Mouse (Mus musculus): ENCODE results near the gene Gm45140.
A peak's percentile ranks its signal among the peaks of the same experiment; 100 is the strongest.

The Gm45140 gene

DNA sequence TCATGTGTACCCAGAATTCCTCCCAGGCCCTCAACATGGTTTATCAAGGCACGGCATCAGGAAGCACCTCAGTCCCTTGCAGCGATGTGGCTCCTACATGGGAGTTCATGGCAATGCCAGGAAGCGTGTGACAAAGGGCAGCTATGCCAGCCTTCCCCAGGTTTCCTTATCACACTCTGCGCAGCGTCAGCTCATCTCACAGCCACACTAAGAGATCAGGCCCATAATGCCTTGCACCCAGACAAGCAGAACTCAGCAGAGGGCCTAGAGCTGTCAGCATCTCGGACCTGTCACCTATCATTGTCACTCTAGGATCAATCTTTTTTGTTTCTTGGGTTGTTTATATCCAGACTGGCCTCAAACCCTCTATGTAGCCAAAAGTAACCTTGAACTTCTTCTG is 36.0 kb downstream of the Gm45140 start:
- no peak for DNase-seq (ENCODE audit: low spot score in 2 of 2)

DNA sequence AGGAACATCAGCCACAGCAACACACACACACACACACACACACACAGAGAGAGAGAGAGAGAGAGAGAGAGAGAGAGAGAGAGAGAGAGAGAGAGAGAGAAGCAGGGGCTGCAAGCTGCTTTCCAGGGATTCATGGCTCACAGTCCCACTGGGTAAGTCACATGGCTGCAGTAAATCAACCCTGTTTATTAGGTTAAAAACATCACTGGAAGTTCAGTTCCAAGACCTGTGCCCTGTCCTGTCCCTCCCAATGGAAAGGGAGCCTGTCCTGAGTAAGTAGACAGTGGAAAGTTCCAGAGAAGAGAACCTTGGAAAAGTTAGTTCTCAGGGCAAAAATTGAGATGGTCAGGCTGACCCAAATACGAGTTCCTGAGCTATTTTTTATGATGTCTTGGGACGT is 38.3 kb downstream of the Gm45140 start:
- DNase-seq (ENCODE audit: low spot score in 2 of 2) = no peak

DNA sequence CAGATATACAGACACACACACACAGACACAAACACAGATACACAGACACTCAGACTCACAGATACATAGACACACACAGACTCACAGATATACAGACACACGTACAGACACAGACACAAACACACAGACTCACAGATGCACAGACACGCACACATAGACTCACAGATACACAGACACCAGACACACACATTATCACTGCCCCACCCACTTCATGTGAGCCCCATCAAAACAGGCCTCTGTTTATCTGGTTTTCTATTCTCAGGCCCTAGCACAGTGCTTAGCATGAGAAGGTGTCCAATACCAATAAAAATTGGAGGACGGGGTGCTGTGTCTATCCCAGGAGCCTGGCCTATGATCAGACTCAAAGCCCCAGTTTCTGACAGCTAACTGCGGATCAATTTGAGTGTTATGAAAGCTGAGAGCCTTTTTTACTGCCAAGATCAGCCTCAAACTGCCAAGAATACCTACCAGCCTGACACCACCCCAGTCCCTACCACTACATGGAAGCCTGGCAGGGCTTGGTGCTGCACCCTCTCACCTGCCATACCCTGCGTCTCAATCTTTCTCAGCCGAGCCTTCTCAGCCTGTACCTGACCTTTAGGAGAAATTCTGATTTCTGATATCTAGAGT is 39.2 kb downstream of the Gm45140 start:
- DNase-seq (ENCODE audit: low spot score in 2 of 2) = no peak

DNA sequence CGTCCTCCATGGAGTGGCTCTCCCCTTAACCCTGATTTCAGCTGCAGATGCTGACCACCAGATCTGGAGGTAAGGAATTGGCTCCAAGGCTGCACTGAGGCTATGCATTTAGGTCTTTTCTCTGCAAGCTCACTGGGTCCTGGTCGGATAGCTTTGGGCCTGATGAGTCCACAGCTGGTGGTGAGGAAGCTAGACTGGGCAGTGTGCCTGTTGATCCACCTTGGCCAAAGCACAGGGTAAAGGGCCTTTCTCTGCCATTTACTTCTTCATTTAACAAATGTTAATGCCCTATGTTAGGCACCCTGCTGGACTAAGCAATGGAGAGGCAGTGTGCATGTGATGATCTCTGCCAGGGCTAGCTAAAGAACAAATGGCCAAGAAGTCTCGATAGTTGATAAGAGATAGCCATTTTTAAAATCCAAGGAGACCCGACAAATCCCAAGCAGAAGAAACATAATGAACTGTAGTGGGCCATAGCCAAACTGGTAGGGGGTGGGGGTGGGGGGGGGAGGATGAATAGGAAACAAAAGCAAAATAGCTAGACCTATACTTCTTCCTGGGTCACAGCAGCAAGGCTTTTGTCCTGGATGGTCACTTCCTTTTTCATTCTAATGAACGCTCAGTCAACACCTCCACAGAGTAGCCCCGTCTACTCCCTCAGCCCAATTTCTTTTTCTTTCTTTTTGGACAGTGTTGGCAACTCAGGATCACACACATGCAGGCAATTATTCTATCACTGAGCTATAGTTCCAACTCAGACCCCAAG is 40.0 kb downstream of the Gm45140 start:
- no peak for DNase-seq (ENCODE audit: low spot score in 2 of 2)

DNA sequence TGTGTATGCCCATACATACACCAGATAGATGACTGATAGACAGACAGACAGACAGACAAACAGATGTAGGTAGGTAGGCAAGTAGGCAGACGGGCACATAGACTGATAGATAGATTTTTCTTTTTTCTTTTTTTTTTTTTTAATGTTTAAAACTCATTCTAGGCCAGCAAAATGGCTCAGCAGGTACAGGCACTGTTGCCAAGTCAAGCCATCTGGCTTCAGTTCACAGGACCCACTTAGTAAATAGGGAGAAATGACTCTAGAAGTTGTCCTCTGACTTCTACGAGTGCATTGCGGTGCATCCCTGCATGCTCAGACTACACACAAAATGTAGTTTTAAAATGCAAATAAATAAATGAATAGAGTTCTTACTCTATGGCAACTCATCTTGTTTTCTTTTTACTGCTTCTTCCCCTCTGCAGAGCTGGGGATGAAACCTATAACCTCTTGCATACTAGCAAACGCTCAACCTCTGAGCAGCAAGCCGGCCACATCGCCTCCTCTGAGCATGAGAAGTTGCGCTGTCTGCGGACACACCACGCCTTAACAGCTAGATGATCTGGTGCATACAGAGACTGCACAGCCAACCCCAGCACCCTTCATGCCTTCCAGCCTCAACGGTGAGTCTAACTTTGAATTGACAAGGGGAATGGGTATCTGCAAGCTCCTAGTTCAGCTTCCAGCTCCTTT is 41.6 kb downstream of the Gm45140 start:
- no peak for DNase-seq (ENCODE audit: low spot score in 2 of 2)

DNA sequence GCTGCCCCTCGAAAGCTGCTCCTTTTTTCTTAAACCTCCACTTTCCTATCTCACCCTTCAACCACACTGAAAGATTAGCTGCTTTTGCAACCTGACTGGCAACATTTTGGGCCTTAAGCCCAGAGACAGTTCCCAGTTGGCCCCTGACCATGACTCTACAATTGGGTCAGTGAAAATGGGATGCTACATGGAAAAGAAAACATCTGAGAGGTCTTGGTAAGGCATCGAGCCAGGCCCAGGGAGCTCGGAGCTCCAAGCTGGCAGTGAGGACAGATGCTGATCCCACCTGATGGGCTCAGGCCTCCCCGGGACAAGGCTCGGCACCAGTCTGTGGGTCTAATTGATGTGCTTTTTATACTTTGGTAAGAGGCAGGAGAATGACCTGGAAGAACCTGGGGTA is 43.8 kb downstream of the Gm45140 start:
- DNase-seq (ENCODE audit: low spot score in 2 of 2) = no peak

DNA sequence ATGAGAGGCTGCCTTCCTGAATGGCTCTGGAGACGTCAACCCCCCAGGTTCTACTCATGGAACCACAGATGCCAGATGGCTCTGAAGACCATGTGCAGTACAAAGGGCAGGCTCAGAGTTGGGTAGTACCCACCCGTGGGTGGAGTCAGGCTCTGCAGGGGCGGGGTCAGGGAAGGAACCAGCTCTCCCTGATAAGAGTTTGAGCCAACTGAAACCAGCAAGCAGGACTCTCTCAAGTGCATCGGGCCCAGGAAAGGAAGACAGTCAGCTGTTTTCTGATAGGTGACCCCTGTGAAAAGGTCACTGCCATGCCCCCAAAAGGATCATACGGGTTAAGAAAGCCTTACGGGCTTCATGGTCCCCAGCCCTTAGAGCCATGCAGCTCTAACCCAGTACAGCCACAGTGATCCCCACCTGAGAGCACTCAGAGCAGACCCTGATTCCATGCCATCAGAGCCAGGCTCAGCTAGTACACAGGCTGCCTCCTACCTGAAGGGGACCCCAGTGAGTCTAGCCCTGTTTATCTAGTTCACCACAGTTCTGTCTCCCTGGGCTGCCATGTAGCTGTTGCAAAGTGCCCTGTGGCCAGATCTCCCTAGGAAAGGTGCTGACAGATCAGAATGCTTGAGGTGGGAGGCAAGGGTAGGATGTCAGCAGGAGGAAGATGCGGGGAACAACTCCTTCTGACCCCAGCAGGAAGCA is 44.7 kb downstream of the Gm45140 start:
- DNase-seq (ENCODE audit: low spot score in 2 of 2) = no peak

DNA sequence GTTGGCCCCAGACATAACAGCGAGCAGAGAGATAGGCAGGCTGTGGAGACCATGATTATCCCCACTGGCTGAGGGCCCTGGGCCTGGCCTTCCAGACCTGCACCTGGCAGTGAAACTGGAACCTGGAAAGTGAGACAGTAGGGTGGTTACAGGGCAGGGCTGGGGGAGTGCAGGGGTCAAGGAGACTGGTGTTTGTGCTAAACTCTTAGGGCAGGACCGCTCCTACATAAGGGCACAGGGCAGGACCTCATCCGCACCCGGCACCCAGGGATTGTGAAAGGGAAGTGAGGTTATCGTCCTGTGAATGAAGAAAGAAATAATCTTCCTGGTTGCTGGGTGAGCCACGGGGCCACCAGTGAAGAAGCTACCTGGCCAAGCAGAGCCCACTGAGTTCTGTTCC is 45.8 kb downstream of the Gm45140 start:
- DNase-seq (ENCODE audit: low spot score in 2 of 2) = no peak

DNA sequence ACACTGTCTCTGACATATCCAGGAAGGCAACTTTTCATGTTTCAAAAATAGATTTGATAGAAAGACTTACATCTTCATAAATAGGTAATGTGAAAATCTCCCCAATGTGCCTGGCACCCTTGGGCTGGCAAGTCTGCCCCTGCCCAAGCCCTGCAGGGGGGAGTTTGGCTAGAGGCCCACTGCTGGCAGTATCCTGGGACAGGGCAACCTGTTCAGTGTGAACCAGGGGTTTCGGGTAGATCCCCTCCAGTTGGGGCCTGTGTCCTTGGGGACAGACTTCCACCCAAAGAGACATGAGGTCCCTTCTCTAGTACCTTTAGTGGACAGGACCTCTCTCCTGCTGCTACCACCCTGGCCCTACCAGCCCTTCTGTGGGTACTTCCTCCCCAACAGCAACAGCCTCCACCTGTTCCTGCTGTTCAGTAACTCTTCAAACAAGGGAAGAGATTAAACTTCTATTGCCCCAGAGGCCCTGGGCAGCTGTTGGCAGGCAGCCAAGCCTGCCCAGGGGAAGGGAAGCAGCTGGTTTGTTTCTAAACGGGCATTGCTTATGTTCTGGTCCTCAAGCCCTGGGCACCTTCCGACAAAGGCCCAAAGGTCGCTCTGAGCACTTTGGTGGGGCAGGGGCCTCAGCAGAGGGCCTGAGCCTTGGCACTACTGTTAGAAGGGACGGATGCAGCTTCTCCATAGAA is 46.6 kb downstream of the Gm45140 start:
- peak in 1 of 2 experiments; percentile 38 for DNase-seq (ENCODE audit: low spot score in 2 of 2)

DNA sequence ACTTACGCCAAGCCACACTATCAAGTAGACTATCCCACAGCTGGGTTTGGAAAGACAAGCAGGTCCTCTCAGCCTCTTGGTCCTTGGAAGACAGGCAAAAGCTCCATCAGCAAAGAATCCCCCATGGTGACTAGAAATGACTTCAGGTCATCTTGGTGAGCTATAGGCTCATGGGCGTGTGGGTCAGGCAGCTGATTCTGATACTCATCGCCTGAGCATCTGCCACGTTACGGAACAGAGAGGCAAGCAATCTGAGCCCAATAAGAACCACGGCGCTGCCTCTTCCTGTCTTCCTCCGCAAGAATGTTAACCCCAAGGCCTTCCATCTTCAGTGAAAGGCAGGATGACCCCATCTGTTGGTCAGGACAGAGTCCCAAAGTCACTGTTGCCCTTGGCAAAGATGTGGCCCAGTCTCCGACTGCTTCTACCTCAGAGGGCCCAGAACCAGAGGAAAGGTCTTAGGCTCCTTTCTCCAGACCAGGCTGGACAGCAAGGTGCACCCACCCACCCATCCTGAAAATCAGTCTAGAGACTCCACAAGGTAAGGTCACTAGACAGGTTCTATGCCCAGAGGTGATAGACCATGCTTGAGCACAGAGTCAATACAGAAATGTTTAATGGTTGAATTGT is 47.2 kb downstream of the Gm45140 start:
- no peak for DNase-seq (ENCODE audit: low spot score in 2 of 2)

DNA sequence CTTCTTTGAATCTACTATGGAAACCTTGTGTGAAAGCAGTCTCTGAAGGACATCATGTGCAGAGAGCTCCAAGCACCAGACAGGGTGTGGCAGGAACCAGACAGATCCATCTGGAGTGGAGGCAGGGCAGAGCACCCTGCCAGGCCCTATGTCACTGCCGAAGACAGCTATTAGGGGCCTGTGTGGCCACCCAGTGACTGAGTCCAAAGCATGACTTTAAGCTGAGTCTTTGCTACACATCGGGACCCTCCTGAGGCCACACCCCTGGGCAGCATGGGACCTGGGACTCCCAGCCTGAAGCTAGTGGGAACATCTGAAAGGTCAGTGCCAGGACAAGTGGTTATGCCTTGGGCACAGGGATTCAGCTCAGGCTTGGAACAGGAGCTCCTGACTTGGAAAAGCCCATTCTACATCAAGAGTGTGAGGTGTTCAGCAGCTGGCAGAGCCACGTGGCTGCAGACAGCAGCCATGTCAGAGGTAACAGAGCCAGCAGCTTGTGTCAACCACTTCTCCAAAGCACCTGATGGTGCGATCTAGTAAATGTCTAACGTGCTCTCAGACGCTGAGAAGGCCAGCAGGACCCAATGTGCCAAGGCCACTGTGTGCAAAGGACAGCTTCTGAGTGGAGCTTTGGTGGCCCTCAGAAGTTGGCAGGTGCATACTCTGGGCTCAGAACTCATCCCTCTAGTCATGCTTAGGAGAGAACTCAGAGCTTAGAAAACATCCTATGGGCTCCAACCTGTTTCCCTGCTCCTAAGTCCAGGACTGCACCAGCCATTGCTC is 48.3 kb downstream of the Gm45140 start:
- DNase-seq (ENCODE audit: low spot score in 2 of 2) = peak in 1 of 2 experiments; percentile 0

DNA sequence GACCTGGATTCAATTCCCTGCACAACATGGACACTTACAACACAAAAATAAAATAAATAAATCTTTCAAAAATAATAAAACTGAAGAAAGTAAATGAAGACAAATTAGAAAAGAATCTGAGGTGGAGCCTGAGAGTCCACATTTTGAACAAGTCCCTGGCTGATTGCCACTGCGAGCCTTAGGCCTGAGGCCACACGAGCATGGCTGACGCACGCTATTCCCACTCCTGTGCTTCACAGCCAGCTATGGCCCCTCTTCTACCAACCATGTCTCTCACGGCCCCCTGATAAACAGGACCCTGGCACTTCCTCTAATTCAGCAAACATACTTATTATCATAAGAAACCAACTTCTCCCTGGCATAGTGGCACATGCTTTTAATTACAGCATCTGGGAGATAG is 49.0 kb downstream of the Gm45140 start:
- no peak for DNase-seq (ENCODE audit: low spot score in 2 of 2)

DNA sequence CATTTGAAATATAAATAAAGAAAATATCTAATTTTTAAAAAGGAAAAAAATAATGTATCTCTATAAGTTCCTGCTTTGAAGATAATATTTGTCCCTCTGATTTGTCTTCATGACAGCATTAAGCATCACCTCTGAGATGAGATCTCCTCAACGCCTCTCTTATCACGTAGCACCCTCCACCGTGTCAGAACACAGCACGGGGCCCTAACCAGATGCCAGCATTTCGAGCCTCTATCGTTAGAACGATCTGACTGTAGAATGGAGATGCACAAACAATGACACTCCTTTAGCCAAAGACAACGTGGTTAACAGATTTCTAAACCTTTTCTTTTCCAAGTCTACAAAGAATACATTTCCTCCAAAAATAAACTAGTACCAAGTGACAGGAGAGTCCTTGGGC is 51.6 kb downstream of the Gm45140 start:
- DNase-seq (ENCODE audit: low spot score in 2 of 2) = no peak

DNA sequence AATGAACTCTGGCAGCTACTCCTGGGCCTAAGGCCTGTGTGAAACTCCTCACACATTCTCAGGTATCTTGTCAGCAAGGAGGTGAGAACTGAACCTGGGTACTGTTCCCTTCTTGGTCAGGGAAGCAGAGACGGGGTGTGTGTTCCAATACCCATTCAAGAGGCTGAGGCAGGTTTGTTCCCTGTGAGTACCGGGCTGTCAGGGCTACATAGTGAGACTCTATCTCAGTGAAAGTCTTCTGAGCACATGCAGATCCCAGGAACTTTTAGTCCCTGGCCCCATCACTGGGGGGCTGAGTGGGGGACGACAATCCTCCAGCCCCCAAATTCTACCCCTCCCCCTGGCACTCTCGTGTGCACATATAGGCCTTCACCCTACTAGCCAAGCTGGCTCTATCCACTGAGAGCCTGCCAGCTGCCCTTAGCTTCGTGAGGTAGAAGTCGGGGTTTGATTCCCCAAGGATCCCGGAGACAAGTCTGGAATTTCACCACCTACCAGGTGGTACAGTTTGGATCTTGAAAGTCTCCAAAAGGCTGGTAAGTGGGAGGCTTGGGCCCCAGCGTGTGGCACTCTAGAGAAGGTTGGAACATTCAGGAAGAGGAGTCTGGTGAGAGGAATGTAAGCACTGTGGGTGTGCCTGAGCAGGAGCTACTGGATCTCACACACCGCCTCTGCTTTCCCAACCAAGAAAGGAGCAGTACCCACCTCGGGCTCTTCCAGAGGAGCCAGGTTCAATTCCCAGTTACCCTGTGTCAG is 54.9 kb downstream of the Gm45140 start:
- no peak for DNase-seq (ENCODE audit: low spot score in 2 of 2)

DNA sequence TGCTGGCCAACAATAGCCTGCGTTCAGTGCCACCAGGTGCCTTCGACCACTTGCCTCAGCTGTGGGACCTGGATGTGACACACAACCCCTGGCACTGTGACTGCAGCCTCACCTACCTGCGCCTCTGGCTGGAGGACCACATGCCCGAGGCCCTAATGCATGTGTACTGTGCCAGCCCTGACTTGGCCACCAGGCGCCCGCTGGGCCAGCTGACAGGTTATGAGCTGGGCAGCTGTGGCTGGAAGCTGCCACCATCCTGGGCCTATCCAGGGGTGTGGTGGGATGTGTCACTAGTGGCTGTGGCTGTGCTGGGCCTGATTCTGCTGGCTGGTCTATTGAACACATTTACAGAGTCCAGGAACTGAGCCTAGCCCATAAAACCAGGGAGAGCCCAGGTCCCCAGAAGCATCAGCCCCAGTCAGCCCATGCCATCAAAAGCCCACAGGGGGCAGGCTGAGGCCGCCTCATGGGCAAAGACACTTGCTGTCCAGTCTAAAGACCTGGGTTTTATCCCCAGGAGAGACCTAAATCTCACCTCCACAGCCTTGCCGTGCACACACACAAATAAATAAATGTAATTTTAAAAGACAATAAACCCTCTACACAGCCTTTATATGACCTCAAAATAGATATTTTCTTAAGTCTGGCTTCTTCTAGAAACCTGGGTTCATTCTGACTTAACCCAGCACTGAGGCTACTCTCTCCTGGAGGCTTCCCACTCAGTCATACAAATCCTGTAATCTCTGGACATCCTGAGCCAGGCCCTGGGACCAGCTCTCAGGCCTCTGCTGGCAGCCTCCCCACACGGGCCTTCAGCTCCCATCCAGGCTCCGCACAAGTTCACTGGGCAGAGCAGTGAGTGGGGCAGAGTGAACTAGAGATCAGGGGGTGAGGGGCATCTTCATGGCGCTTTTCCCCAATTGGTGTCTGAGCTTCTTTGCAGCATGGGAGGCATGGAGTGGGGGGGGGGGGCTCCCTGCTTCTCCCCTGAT is 56.1 kb downstream of the Gm45140 start:
- no peak for DNase-seq (ENCODE audit: low spot score in 2 of 2)

DNA sequence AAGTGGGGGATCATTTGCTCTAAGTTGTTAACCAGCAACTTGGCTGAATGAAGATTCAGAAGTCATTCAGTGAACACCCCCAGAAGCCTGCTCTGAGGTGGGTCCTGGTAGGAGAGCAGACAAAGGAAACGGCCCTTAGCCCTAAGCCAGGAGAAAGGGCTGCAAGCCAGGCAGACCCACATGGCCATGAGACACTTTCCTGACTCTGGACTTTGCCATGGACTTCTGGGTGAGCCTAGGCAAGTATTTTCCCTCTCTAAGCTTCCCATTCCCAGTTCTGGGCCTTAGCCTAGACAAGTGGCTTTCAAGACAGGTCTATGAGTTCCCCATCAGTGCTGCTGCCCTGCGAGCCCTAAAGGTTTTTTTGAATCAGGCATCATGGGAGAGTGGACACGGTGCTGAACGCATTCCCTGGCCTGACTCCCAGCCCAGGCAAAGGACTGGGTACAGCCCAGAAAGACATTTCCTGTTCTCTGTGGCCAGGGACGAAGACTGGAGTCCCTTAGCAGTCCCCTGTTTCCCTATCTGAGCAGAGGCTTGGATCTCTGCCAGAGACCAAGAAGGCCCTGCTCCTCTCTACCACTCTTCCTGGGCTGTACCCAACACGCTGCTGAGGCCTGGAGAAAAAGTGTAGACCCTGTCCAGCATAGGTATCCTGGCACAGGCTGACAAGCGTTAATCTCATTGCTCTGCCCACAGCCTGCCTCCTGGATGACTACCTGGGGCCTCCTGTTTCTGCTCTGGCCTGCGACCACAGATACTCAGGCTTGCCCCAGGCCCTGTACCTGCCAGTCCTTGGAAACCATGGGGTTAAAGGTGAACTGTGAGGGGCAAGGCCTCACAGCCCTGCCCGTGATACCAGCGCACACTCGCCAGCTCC is 57.1 kb downstream of the Gm45140 start:
- no peak for DNase-seq (ENCODE audit: low spot score in 2 of 2)

DNA sequence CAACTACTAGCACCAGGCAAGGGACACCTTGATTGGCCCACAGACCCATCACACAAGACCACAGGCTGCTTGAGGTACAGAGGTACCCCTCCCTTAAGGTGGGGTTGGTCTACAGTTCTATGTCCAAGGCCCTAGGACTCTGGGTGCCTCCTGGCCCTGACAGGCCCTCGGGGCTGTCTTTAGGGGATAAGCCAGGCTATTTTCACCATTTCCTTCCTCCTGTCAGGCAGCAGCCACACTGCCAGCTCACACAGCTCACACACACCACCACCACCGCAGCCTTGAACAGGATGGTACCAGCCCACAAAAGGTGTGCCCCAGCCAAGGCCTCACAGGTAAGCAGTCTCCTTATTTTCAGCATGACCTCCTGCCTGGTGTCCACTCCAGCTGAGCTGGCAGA is 57.8 kb downstream of the Gm45140 start, which contains the start of gene Gp9:
Gp9 (plus strand) TSS at position 231 of the 400 bp plus-strand sequence.
- no peak for DNase-seq (ENCODE audit: low spot score in 2 of 2)
